ENCODE assay signal across 7 mouse cellular contexts in the genomic region with DNA sequence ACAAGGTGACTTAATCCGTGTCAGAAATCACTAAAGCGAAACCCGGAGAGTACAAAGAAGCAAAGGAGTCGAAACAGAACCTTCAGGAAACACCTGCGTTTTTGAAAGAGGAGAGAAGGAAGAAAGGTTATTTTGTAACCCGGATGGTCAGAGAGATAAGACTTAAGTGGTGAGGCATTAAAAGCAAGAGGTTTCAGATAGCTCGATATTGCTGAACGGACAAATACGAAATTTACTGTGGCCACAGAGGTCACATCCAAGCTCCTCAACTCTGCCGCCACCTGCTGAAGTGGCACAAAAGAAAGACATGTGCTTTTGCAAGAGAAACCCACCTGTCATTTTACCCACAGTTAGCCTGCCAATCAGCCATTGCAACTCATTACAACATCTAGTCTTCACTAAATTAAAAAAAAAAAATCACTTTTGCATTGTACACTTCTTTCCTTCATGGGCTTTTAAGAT. TPM values are rescaled to one million over a fixed set of nuclear protein-coding genes. Genes with fewer than 3 reads are reported as not detected.
A peak's percentile ranks its signal among the peaks of the same experiment; 100 is the strongest.
DNase-seq lines count a peak whose midpoint lies in the region; ATAC-seq and TF ChIP-seq lines count a peak whose summit lies in the region.

No protein-coding gene starts in this region.

- ATAC-seq in embryonic facial prominence, embryonic 13.5 days (ENCODE audit: insufficient number of reproducible peaks, insufficient read depth, low FRiP score, low TSS enrichment, low read depth): no peak
- no peak for ATAC-seq in intestine, embryonic 15.5 days
- ATAC-seq in liver, embryonic 16.5 days (ENCODE audit: low read depth): no peak
- no peak for ATAC-seq in activated CD4-positive, CD25-positive, alpha-beta regulatory T cell, adult 4 months

- H3K4me1 ChIP-seq in embryonic facial prominence, embryonic 13.5 days: peaks cover 24% of the 10 kb centered on the region
- peaks cover 5% of the 10 kb centered on the region for H3K4me1 ChIP-seq in intestine, embryonic 15.5 days (replicated peaks)
- H3K4me1 ChIP-seq in liver, embryonic 16.5 days (ENCODE audit: control insufficient read depth, low read depth, low read length): peaks cover 28% of the 10 kb centered on the region
- H3K4me1 ChIP-seq in thymus, adult 2 months (replicated peaks; ENCODE audit: control insufficient read depth, insufficient read depth, low read length): no peaks in the 10 kb centered on the region; the same call in 1 of the 2 replicates

- TF ChIP-seq POLR2A in thymus, adult 2 months (IDR thresholded peaks at IDR 0.05; ENCODE audit: control insufficient read depth, extremely low read depth, insufficient read depth, low read length, poor library complexity): no peak

- H3K9me3 ChIP-seq in embryonic facial prominence, embryonic 13.5 days: no peaks in the 10 kb centered on the region
- H3K9me3 ChIP-seq in intestine, embryonic 15.5 days: no peaks in the 10 kb centered on the region
- H3K9me3 ChIP-seq in liver, embryonic 16.5 days (replicated peaks; ENCODE audit: control insufficient read depth, low read length): no peaks in the 10 kb centered on the region

- TF ChIP-seq CTCF in thymus, adult 2 months (IDR thresholded peaks at IDR 0.05; ENCODE audit: borderline replicate concordance, control insufficient read depth, extremely low read depth, insufficient read depth, low read length, poor library complexity): no peak

- peak overlapping the region; percentile 77 for H3K4me3 ChIP-seq in embryonic facial prominence, embryonic 13.5 days
- peak overlapping the region; percentile 61; the same call in 1 of the 2 replicates for H3K4me3 ChIP-seq in intestine, embryonic 15.5 days (replicated peaks)
- peak overlapping the region; percentile 98 for H3K4me3 ChIP-seq in liver, embryonic 16.5 days (ENCODE audit: low read depth, low read length)
- no peak overlapping the region; the same call in 1 of the 2 replicates for H3K4me3 ChIP-seq in thymus, adult 2 months (ENCODE audit: control insufficient read depth, insufficient read depth, low read length)

- no peaks in the 10 kb centered on the region for H3K36me3 ChIP-seq in embryonic facial prominence, embryonic 13.5 days
- H3K36me3 ChIP-seq in intestine, embryonic 15.5 days: no peaks in the 10 kb centered on the region
- H3K36me3 ChIP-seq in liver, embryonic 16.5 days (ENCODE audit: control insufficient read depth, insufficient read depth): no peaks in the 10 kb centered on the region
- H3K36me3 ChIP-seq in thymus, adult 2 months (ENCODE audit: control insufficient read depth, insufficient read depth, low read length): no peaks in the 10 kb centered on the region

- H3K9ac ChIP-seq in embryonic facial prominence, embryonic 13.5 days: peak overlapping the region; percentile 76; the same call in 1 of the 2 replicates
- no peak overlapping the region for H3K9ac ChIP-seq in intestine, embryonic 15.5 days
- H3K9ac ChIP-seq in liver, embryonic 16.5 days (ENCODE audit: low read depth, low read length): peak overlapping the region; percentile 96

- H3K4me2 ChIP-seq in embryonic facial prominence, embryonic 13.5 days: peak overlapping the region; percentile 56
- H3K4me2 ChIP-seq in intestine, embryonic 15.5 days (replicated peaks): peak overlapping the region; percentile 46
- H3K4me2 ChIP-seq in liver, embryonic 16.5 days (ENCODE audit: low read depth, low read length): peak overlapping the region; percentile 72

- H3K27me3 ChIP-seq in embryonic facial prominence, embryonic 13.5 days: no peaks in the 10 kb centered on the region
- no peaks in the 10 kb centered on the region for H3K27me3 ChIP-seq in intestine, embryonic 15.5 days (replicated peaks)
- no peaks in the 10 kb centered on the region for H3K27me3 ChIP-seq in liver, embryonic 16.5 days (ENCODE audit: control insufficient read depth, insufficient read depth, low read depth, low read length)
- no peaks in the 10 kb centered on the region for H3K27me3 ChIP-seq in thymus, adult 2 months (ENCODE audit: control insufficient read depth, insufficient read depth, low read length)

- 69% methylated on average over 10 of the region's 10 CpGs for WGBS in embryonic facial prominence, embryonic 13.5 days
- WGBS in intestine, embryonic 15.5 days: 62% methylated on average over 10 of the region's 10 CpGs
- 8% methylated on average over 10 of the region's 10 CpGs for WGBS in liver, embryonic 16.5 days (ENCODE audit: insufficient replicate concordance)
- WGBS in thymus, adult 2 months: 3% methylated on average over 10 of the region's 10 CpGs

- DNase-seq in spleen, postnatal 36 days (ENCODE audit: low spot score in 2 of 2): peak; percentile 11 to 29
- no peak for DNase-seq in spleen, postnatal 14 days (ENCODE audit: low spot score in 2 of 2)
- DNase-seq in thymus, adult 2 months: peak; percentile 38

- H3K27ac ChIP-seq in embryonic facial prominence, embryonic 13.5 days: no peak overlapping the region
- H3K27ac ChIP-seq in intestine, embryonic 15.5 days: no peak overlapping the region
- no peak overlapping the region; the same call in 1 of the 2 replicates for H3K27ac ChIP-seq in liver, embryonic 16.5 days (ENCODE audit: low read length)
- H3K27ac ChIP-seq in thymus, adult 2 months (ENCODE audit: control insufficient read depth, insufficient read depth, low read length): no peak overlapping the region

RNA-seq across cellular contexts. Expression of gene Edem3, which starts 1.1 kb away (rescaled TPM):
- polyA plus RNA-seq in embryonic facial prominence, embryonic 13.5 days (2015; fragmentation: Nextera tagmentation; extraction: Ambion mirVana): 13.8 and 17.0 TPM in 2 replicates
- 12.5 and 13.2 TPM in 2 replicates for polyA plus RNA-seq in intestine, embryonic 15.5 days (2015; fragmentation: Nextera tagmentation; extraction: Ambion mirVana)
- polyA plus RNA-seq in liver, embryonic 16.5 days (2015; fragmentation: Nextera tagmentation; extraction: Ambion mirVana): 5.7 and 6.0 TPM in 2 replicates
- 5.7 and 6.3 TPM in 2 replicates for polyA plus RNA-seq in thymus, adult 2 months (2012; rRNA removed)
- polyA plus RNA-seq in activated CD4-positive, CD25-positive, alpha-beta regulatory T cell, adult 4 months (2017; shearing (Covaris generic)): 1 to 10 TPM; 3.8 to 4.3 TPM

Comparison
In these comparisons a context has a peak if more than half of its experiments do, and no peak if none do; other contexts are left out.
1. DNase-seq: peak in spleen, postnatal 36 days (2 of 2) and thymus, adult 2 months (single experiment); none in spleen, postnatal 14 days (0 of 2).
2. Peak in every context shown above with its lines, with median percentiles within 50 percentile points of each other: H3K4me2 ChIP-seq.